ENCODE assay signal across 7 mouse cellular contexts in genomic region chr9:67693716-67694115, GRCm38 (mm10).
DNase-seq lines count a peak whose midpoint lies in the region; ATAC-seq lines count a peak whose summit lies in the region.

No protein-coding gene starts in this region.

- peak overlapping the region; percentile 30; the same call in 1 of the 2 replicates for H3K4me2 ChIP-seq in limb, embryonic 12.5 days

- H3K36me3 ChIP-seq in limb, embryonic 12.5 days = no peaks in the 10 kb centered on the region

- WGBS in limb, embryonic 12.5 days = 13% methylated on average over 7 of the region's 7 CpGs

- DNase-seq in kidney, adult 18-20 months = peak; percentile 10
- DNase-seq in kidney, adult 11 months = no peak
- DNase-seq in adrenal gland, postnatal 14 days = peak; percentile 56
- peak; percentile 62 for DNase-seq in embryo, embryonic 10.5 days (ENCODE audit: low spot score)
- no peak for DNase-seq in T-cell, adult 2 months (ENCODE audit: low spot score)

- no peaks in the 10 kb centered on the region for H3K9me3 ChIP-seq in limb, embryonic 12.5 days

- H3K4me3 ChIP-seq in limb, embryonic 12.5 days (replicated peaks) = no peak overlapping the region

- H3K4me1 ChIP-seq in limb, embryonic 12.5 days (replicated peaks) = 0 out of 2 replicates have a peak, but pooled peaks cover 3% of the 10 kb centered on the region

- H3K27me3 ChIP-seq in limb, embryonic 12.5 days = no peaks in the 10 kb centered on the region

- no peak overlapping the region for H3K27ac ChIP-seq in limb, embryonic 12.5 days

- no peak overlapping the region for H3K9ac ChIP-seq in limb, embryonic 12.5 days (replicated peaks)

- no peak for ATAC-seq in limb, embryonic 12.5 days (ENCODE audit: insufficient number of reproducible peaks, insufficient read depth, low FRiP score, low TSS enrichment, low read depth)
- ATAC-seq in granulocyte monocyte progenitor cell, adult 5-6 weeks (replicated peaks; ENCODE audit: poor library complexity, severe bottlenecking) = no peak

Comparison
In these comparisons a context has a peak if more than half of its experiments do, and no peak if none do; other contexts are left out.
1. DNase-seq: peak in kidney, adult 18-20 months (single experiment), adrenal gland, postnatal 14 days (single experiment) and embryo, embryonic 10.5 days (single experiment); none in kidney, adult 11 months (single experiment) and T-cell, adult 2 months (single experiment).